Mouse (Mus musculus): ENCODE measurements around the gene Srprb. TPM values are rescaled to one million over a fixed set of nuclear protein-coding genes. Genes with fewer than 3 reads are reported as not detected.

Srprb gene
- total RNA-seq, 2 experiments from 2014 or later: 10.8 TPM

GRCm38 (mm10) chr9:103147103-103147502 lies 54.8 kb downstream of the Srprb start:
- no peak for ATAC-seq (ENCODE audit: poor library complexity, severe bottlenecking)

GRCm38 (mm10) chr9:103146703-103147102 lies 55.2 kb downstream of the Srprb start:
- ATAC-seq (ENCODE audit: poor library complexity, severe bottlenecking): 0 out of 2 replicates have a peak, but pooled peaks have one; percentile 16

GRCm38 (mm10) chr9:103146257-103146656 lies 55.7 kb downstream of the Srprb start:
- no peak for ATAC-seq (ENCODE audit: poor library complexity, severe bottlenecking)

GRCm38 (mm10) chr9:103145351-103145750 lies 56.6 kb downstream of the Srprb start:
- no peak for ATAC-seq (ENCODE audit: poor library complexity, severe bottlenecking)

GRCm38 (mm10) chr9:103143881-103144280 lies 58.1 kb downstream of the Srprb start:
- ATAC-seq (ENCODE audit: poor library complexity, severe bottlenecking): no peak

- no peak for ATAC-seq (ENCODE audit: poor library complexity, severe bottlenecking)
Measured at GRCm38 (mm10) chr9:103141266-103141665, 60.7 kb downstream of the Srprb start.

GRCm38 (mm10) chr9:103140384-103140783 lies 61.6 kb downstream of the Srprb start:
- ATAC-seq (ENCODE audit: poor library complexity, severe bottlenecking): no peak

- ATAC-seq (ENCODE audit: poor library complexity, severe bottlenecking): no peak
Measured at GRCm38 (mm10) chr9:103139481-103139880, 62.5 kb downstream of the Srprb start.

Other genes starting within 250 kb of the Srprb start
- not detected in 2 replicates for gene Slco2a1, start 213.4 kb downstream of the Srprb start, total RNA-seq (2015)
- not detected in 2 replicates for gene Slco2a1, start 213.4 kb downstream of the Srprb start, total RNA-seq (2017)
- 0.84 and 1.2 TPM in 2 replicates for gene Rab6b, start 90.3 kb downstream of the Srprb start, total RNA-seq (2015)
- gene Rab6b, start 90.3 kb downstream of the Srprb start, total RNA-seq (2017): 0.15 and 0.41 TPM in 2 replicates
- gene Gm20425, start 28.2 kb upstream of the Srprb start, total RNA-seq (2015): not detected in 2 replicates
- 0.55 TPM in 1 of 2 replicates, not detected in the other for gene Gm20425, start 28.2 kb upstream of the Srprb start, total RNA-seq (2017)
- 234 and 247 TPM in 2 replicates for gene Trf, start 28.3 kb upstream of the Srprb start, total RNA-seq (2015)
- gene Trf, start 28.3 kb upstream of the Srprb start, total RNA-seq (2017): 92.2 and 130 TPM in 2 replicates
- 0.89 and 2.3 TPM in 2 replicates for gene 1300017J02Rik, start 102.9 kb upstream of the Srprb start, total RNA-seq (2015)
- gene 1300017J02Rik, start 102.9 kb upstream of the Srprb start, total RNA-seq (2017): 1.7 and 2.4 TPM in 2 replicates
- 111 and 113 TPM in 2 replicates for gene Topbp1, start 103.1 kb upstream of the Srprb start, total RNA-seq (2015)
- gene Topbp1, start 103.1 kb upstream of the Srprb start, total RNA-seq (2017): 130 and 151 TPM in 2 replicates
- gene Cdv3, start 163.7 kb upstream of the Srprb start, total RNA-seq (2015): 68.3 and 69.7 TPM in 2 replicates
- 111 and 118 TPM in 2 replicates for gene Cdv3, start 163.7 kb upstream of the Srprb start, total RNA-seq (2017)

Data from megakaryocyte, adult 5-6 weeks (primary cell).